Mouse (Mus musculus) stomach, embryonic 14.5 days (tissue): ENCODE results near the gene Mon2. TPM values are rescaled to one million over a fixed set of nuclear protein-coding genes. Genes with fewer than 3 reads are reported as not detected.

Experiments
- ATAC-seq: fragments of 200-750 bp; cut with Nextera tagmentation; 2 replicates; pipeline ENCODE4 v1.8.0; 2017; ENCODE audit warnings: low read depth, moderate TSS enrichment; ENCODE audit not compliant: insufficient number of reproducible peaks, insufficient read depth, low FRiP score
- H3K27ac ChIP-seq: fragments of 300-500 bp; sonication (generic); 2 replicates; pipeline ENCODE4 v1.5.1; 2014; ENCODE audit warnings: mild to moderate bottlenecking, low read length, moderate library complexity, mixed read lengths
- H3K27me3 ChIP-seq: fragments of 300-500 bp; sonication (generic); 2 replicates; pipeline ENCODE4 v1.6.1; 2014; ENCODE audit warnings: low read length, control low read depth, mixed read lengths; ENCODE audit not compliant: control insufficient read depth, insufficient read depth
- H3K36me3 ChIP-seq: fragments of 300-500 bp; sonication (generic); 2 replicates; pipeline ENCODE4 v1.6.1; 2014; ENCODE audit warnings: mild to moderate bottlenecking, control low read depth, low read length, moderate library complexity, mixed read lengths; ENCODE audit not compliant: control insufficient read depth, insufficient read depth
- H3K4me1 ChIP-seq: fragments of 300-500 bp; sonication (generic); 2 replicates; pipeline ENCODE4 v1.6.1; 2014; ENCODE audit warnings: low read length, control low read depth, mixed read lengths; ENCODE audit not compliant: control insufficient read depth, insufficient read depth
- H3K4me2 ChIP-seq: fragments of 300-500 bp; sonication (generic); replicated peaks from 2 replicates; pipeline ENCODE4 v1.6.1; 2014; ENCODE audit warnings: low read depth, low read length, control low read depth
- H3K4me3 ChIP-seq: fragments of 300-500 bp; sonication (generic); 2 replicates; pipeline ENCODE4 v1.5.1; 2014; ENCODE audit warnings: low read depth, low read length, control low read depth
- H3K9ac ChIP-seq: fragments of 300-500 bp; sonication (generic); replicated peaks from 2 replicates; pipeline ENCODE4 v1.6.1; 2014; ENCODE audit warnings: low read depth, mild to moderate bottlenecking, control low read depth, low read length, moderate library complexity, mixed read lengths
- H3K9me3 ChIP-seq: fragments of 300-500 bp; sonication (generic); 2 replicates; pipeline ENCODE4 v1.6.1; 2016; ENCODE audit warnings: low read depth, low read length, control low read depth; ENCODE audit not compliant: control insufficient read depth
- WGBS: fragments of 180-500 bp; shearing (Covaris S2); extraction: QIAGEN DNeasy Blood & Tissue Kit; methylation state at CpG from one replicate; pipeline ENCODE4 v1.1.7; 2014; 5-methylcytosine and 5-hydroxymethylcytosine counted together
- polyA plus RNA-seq: library from polyadenylated mRNA; unstranded; fragments of >200 nt; fragmentation: Nextera tagmentation; extraction: Ambion mirVana; gene quantifications from 2 replicates; pipeline ENCODE4 v1.2.1, GENCODE M21; 2014

Gene Mon2
- polyA plus RNA-seq, 1 experiment from 2014 or later: 34.0 TPM

- Histone ChIP-seq H3K9me3 (no peaks in the 10 kb centered on the region), H3K36me3 (peaks cover 9% of the 10 kb centered on the region), H3K27ac (peak overlapping the region; percentile 100), H3K4me3 (peak overlapping the region; percentile 88), H3K4me2 (peak overlapping the region; percentile 51), H3K4me1 (peaks cover 28% of the 10 kb centered on the region; the same call in 1 of the 2 replicates), H3K9ac (peak overlapping the region; percentile 100), H3K27me3 (no peaks in the 10 kb centered on the region)
- WGBS: 1% methylated on average over 45 of the region's 115 CpGs
- ATAC-seq: peak; percentile 88
Observed at GRCm38 (mm10) chr10:122985515-122986319, 90.6 kb downstream of the Mon2 start.

DNA sequence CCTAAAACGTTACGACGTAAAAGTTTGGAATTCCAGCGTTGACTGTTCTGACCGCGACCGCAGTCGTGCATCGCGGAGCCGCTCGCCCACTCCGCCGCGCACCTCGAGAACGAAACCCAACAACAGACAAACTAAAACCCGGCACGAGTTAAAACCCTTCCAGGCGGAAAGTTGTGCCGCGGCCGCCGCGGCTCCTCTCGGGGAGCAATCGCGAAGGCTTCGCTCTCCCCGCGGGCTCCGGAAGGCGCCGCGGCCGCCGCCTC lies 91.1 kb downstream of the Mon2 start:
- H3K27me3 ChIP-seq: no peaks in the 10 kb centered on the region
- H3K4me1 ChIP-seq: peaks cover 28% of the 10 kb centered on the region; the same call in 1 of the 2 replicates
- no peaks in the 10 kb centered on the region for H3K9me3 ChIP-seq
- WGBS: under 1% methylated on average over 37 of the region's 37 CpGs
- H3K27ac ChIP-seq: peak overlapping the region; percentile 100
- no peak for ATAC-seq
- H3K36me3 ChIP-seq: peaks cover 13% of the 10 kb centered on the region
- H3K4me2 ChIP-seq: peak overlapping the region; percentile 51
- H3K9ac ChIP-seq: peak overlapping the region; percentile 100
- peak overlapping the region; percentile 88 for H3K4me3 ChIP-seq

GRCm38 (mm10) chr10:122984531-122985251 lies 91.6 kb downstream of the Mon2 start:
- Histone ChIP-seq H3K9me3 (no peaks in the 10 kb centered on the region), H3K27ac (peak overlapping the region; percentile 100), H3K36me3 (peaks cover 13% of the 10 kb centered on the region), H3K4me1 (peaks cover 28% of the 10 kb centered on the region; the same call in 1 of the 2 replicates), H3K4me2 (peak overlapping the region; percentile 51), H3K4me3 (peak overlapping the region; percentile 88), H3K9ac (peak overlapping the region; percentile 100), H3K27me3 (no peaks in the 10 kb centered on the region)
- no peak for ATAC-seq
- 2% methylated on average over 10 of the region's 10 CpGs for WGBS

GRCm38 (mm10) chr10:122983579-122984530 lies 92.5 kb downstream of the Mon2 start:
- no peak for ATAC-seq
- WGBS: 35% methylated on average over 10 of the region's 10 CpGs
- Histone ChIP-seq H3K36me3 (peaks cover 13% of the 10 kb centered on the region), H3K4me3 (peak overlapping the region; percentile 88), H3K9ac (peak overlapping the region; percentile 100), H3K27me3 (no peaks in the 10 kb centered on the region), H3K4me2 (peak overlapping the region; percentile 51), H3K27ac (peak overlapping the region; percentile 100), H3K4me1 (peaks cover 28% of the 10 kb centered on the region; the same call in 1 of the 2 replicates), H3K9me3 (no peaks in the 10 kb centered on the region)

DNA sequence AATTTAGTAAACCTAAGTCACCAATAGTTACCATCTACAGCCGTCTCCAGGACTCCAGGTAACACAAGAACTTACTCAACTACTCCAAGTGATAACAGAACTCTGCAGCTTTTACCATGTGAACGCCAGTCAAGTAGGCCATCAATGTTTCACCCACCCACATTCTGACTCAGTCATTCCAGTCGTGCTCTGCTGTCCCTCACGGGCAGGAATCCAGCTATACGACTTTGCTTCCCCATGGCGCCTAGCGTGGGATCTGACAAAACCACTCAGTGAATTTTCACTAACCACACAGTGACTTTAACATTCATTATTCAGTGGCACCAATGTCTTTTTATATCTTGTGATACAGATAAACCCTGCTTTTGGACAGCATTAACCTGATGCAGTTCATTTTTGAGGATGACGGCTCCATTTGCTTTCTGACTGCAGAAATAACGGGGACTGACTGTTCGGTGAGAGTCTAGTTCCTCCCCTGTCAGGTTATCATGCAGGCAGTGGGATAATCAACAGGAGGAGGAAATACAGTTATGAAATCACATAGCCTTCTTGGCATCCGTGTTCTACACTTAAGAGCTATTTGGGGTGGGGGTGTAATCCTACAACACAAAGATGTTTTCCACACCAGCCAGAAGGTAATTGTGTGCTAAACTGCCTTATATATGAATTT lies 93.3 kb downstream of the Mon2 start:
- H3K9ac ChIP-seq: 0 out of 2 replicates have a peak overlapping the region, but pooled peaks have one; percentile 100
- peak overlapping the region; percentile 88 for H3K4me3 ChIP-seq
- no peak for ATAC-seq
- H3K27me3 ChIP-seq: no peaks in the 10 kb centered on the region
- H3K4me1 ChIP-seq: peaks cover 27% of the 10 kb centered on the region; the same call in 1 of the 2 replicates
- H3K4me2 ChIP-seq: peak overlapping the region; percentile 51
- H3K27ac ChIP-seq: 0 out of 2 replicates have a peak overlapping the region, but pooled peaks have one; percentile 27
- no peaks in the 10 kb centered on the region for H3K9me3 ChIP-seq
- H3K36me3 ChIP-seq: peaks cover 13% of the 10 kb centered on the region
- WGBS: 83% methylated on average over 11 of the region's 11 CpGs

DNA sequence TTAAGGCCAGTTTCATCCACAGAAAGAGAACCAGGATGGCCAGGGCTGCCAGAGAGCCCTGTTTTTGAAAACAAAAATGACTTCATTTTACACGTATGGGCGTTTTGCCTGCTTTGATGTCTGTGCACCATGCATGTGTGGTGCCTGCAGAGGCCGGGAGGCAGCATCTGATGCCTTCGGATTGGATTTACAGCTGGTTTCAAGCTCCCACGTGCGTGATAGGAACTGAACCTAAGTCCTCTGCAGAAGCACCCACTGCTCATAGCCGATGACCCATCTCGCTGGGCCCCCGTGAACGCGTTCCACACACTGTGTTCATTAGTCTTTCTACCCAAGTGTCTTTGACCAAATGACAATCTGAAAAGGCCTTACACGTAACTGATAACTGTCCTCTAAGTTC lies 96.2 kb downstream of the Mon2 start:
- Histone ChIP-seq H3K27ac (no peak overlapping the region), H3K27me3 (no peaks in the 10 kb centered on the region), H3K4me3 (no peak overlapping the region), H3K9me3 (no peaks in the 10 kb centered on the region), H3K4me1 (peaks cover 12% of the 10 kb centered on the region; the same call in 1 of the 2 replicates), H3K36me3 (peaks cover 13% of the 10 kb centered on the region), H3K4me2 (no peak overlapping the region), H3K9ac (no peak overlapping the region)
- ATAC-seq: no peak
- 96% methylated on average over 12 of the region's 12 CpGs for WGBS

DNA sequence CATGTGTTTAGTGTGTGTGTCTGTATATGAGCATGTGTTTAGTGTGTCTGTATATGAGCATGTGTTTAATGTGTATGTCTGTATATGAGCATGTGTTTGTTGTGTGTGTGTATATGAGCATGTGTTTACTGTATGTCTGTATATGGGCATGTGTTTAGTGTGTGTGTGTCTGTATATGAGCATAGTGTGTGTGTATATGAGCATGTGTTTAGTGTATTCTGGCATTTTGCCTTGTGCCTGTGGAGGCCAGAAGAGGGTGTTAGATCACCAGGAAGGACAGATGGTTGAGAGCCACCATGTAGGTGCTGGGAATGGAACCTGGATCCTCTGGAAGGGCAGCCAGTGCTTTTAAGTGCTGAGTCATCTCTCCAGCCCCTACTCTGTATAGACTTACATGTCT lies 96.9 kb downstream of the Mon2 start:
- H3K27ac ChIP-seq: no peak overlapping the region
- no peak overlapping the region for H3K4me2 ChIP-seq
- peaks cover 12% of the 10 kb centered on the region; the same call in 1 of the 2 replicates for H3K4me1 ChIP-seq
- ATAC-seq: peak; percentile 30; the same call in 1 of the 2 replicates
- no peaks in the 10 kb centered on the region for H3K9me3 ChIP-seq
- H3K36me3 ChIP-seq: peaks cover 13% of the 10 kb centered on the region
- H3K9ac ChIP-seq: no peak overlapping the region
- H3K4me3 ChIP-seq: no peak overlapping the region
- H3K27me3 ChIP-seq: no peaks in the 10 kb centered on the region
